Mouse (Mus musculus) cortical plate, adult 2 months (tissue): ENCODE measurements around the gene Zfhx3.

ENCODE experiments used
- CTCF ChIP-seq: fragments of 200-500 bp; IDR thresholded peaks from 2 replicates; pipeline ENCODE4 v1.5.1; 2011; ENCODE audit warnings: mild to moderate bottlenecking, control low read depth, low read length; ENCODE audit not compliant: insufficient read depth; ENCODE audit errors: extremely low read depth
- POLR2A ChIP-seq: fragments of 200-500 bp; IDR thresholded peaks from 2 replicates; pipeline ENCODE4 v1.6.1; 2011; ENCODE audit warnings: mild to moderate bottlenecking, low read length, control low read depth; ENCODE audit not compliant: insufficient read depth; ENCODE audit errors: extremely low read depth

GRCm38 (mm10) chr8:108894287-108894686 is 951.8 kb downstream of the Zfhx3 start:
- TF ChIP-seq CTCF (no peak), POLR2A (no peak)
